Mouse (Mus musculus): ENCODE results near the gene Igfbp7.
A peak's percentile ranks its signal among the peaks of the same experiment; 100 is the strongest.

Igfbp7 gene

DNA sequence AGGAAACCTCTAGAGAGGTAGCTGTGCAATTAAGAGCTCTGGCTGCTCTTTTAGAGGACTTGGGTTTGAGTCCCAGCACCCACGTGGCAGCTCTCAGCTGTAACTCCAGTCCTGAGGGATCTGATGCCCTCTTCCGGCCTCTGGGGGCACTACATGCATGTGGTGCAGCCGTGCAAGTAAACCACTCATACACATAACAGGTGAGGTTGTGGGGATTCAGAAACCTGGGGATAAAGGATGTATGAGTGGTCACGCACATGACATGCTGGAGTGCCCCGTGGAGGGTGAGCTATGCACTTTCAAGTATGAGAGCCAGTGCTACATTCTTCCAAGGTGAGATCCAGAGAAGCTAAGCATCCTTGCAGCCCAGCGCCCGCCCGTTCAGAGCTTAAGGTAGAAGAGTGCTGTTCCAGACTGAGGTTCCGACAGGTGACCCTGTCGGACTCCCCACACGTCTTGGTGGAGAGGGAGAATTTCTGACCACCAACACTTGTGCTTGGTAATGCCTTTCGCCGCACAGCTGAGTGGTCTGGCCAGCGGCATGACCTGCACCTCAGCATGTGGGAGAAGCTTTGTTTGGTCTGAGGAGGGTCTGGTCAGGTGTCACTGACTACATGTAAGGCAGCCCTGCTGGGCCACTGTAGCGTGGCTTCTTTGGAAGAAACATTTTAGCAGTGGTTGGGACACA, 57.7 kb downstream of the Igfbp7 start:
- no peak for DNase-seq (ENCODE audit: low read depth, low spot score)

DNA sequence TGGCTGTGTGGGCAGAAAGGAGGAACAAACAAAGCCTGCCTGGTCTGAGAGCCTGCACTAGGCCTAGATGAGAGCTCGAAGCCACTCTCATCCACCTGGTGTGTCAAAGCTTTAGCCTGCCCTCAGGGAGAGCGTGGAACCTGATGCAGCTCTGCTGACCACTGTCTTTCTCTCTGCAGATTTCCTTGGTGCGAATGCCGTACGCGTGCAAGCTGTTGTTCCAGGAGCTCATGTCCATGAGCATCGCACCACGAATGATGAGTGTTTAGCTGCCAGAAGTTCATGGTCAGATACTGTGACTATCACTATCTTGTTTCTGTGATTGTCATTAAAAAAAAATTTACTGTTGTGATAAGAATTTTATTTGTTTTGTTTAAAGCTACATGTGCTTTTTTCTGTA, 58.9 kb downstream of the Igfbp7 start:
- no peak for DNase-seq (ENCODE audit: low read depth, low spot score)

DNA sequence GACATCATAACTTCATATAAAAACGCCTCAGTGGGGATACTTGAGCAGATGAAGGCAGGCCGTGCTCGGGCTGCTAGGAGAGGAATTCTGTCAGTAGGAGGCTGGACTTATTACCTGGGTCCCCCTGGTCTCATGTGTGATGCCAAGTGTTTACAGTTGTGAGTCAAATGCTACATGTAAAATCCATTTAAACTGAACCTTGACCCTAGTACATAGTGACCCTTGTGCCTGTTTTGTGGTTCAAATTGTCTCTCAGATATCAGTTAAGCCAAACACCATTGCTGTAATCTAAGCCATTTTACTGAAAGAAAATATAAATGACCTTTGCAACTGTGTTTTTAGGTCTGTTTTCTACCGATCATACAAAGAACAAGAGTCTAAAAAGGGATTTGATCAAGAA, 67.8 kb downstream of the Igfbp7 start:
- no peak for DNase-seq (ENCODE audit: low read depth, low spot score)

DNA sequence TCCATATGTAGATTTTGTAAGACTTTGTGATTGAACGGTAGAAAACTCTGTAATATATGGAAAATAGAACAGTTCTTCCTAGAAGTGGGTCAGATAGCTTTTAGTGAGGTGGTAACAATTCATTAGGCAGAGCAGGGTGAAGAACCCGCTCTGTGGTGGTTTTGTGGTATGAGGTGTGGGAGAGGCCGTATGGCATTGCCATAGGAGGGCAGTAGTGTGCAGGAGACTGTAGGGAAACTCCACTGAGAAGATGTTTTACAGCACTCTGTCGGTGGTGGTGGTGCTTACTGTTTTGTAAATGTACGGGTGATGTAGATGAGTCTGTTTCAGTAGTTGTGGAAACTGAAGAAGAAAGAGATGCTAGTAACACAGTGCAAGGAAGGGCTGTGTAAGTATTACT, 77.7 kb downstream of the Igfbp7 start:
- DNase-seq (ENCODE audit: low read depth, low spot score) = no peak

DNA sequence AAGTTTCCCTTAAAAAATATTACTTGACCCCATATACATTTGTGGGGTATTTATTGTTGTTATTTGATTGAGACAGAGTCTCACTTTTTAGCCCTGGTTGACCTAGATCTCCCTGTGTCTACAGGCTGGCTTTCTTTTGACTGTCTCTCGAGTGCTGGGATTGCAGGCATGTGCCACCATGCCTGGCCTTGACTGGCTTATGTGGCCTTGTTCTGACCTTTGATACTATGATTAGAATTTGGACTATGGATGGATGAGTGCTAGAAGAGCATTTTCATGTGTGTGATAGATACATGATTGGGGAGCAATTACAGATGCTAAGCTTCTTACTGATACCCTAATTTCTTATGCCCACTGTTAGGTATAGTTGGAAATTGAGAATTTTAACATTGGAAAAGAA, 82.9 kb downstream of the Igfbp7 start:
- no peak for DNase-seq (ENCODE audit: low read depth, low spot score)

DNA sequence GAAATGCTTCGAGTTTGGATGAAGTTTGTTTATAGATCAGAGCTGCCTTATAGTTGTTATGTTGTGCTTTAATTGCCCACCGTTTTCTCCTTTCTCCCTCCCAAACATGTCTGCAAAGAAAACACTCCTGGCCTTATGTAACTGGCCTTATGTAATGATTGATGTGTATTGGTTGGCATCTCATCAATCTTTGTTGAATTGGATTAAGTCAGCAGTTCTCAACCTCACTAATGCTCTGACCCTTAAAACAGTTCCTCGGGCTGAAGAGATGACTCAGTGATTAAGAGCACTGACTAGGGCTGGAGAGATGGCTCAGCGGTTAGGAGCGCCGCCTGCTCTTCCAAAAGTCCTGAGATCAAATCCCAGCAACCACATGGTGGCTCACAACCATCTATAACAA, 92.9 kb downstream of the Igfbp7 start:
- no peak for DNase-seq (ENCODE audit: low read depth, low spot score)

DNA sequence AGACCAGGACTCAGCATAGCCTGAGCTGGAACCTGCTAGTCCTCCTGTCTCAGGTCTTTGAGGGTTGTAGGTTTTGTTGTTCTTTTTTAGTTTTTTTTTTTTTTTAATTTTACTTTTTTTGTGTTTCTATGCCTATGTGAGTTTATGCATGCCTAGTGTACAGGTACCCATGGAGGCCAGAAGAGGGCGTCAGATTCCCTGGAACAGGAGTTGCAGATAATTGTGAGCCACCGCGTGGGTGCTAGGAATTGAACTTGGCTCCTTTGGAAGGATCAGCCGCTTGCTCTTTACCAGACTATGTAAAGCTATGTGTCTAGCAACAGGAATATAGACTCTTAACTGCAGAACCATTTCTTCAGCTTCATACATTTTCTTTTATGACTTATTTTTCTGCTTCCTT, 93.6 kb downstream of the Igfbp7 start:
- no peak for DNase-seq (ENCODE audit: low read depth, low spot score)

DNA sequence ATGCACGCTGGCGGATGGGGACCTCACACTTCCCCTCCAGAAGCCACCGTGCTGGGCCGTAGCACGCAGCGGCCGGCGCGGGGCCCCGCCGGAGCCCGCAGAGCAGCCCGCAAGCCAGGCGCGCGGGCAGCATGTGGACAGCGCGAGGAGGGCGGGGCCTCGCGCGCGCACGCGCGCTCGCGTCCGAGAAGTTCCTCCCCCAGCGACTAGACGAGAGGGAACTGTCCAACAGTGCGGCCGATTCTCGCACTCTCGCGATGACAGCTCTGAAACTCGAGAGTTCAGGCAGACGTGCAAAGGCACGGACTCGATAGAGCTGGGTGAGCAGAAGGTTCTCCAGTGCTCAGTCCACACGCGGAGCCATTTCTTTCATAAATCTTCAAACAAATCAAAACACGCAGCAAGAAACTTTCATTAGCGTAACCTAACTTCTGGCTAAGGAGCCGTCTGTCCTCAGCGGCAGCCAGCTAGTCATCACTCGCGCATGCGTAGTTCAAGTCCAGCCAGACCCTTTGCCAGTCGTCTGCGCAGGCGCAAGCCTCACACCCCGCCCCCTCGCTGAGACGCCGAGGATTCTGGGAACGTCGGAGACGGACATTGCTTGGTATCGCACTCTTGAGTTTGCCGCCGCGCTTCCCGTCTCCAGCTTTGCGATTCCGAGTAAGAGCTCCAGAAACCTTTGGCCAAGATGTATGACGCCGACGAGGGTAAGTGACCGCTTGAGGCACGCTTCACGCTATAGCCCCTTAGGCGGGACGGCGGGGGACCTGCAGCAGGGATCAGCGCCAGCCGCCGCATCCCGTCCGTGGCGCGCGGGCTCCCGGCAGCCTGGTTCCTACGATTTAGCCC, 97.7 kb downstream of the Igfbp7 start, which contains the start of the genes Noa1 and Polr2b:
Noa1 (minus strand) TSS at position 161 of the 849 bp plus-strand sequence.
Polr2b (plus strand) TSS at position 224 of the 849 bp plus-strand sequence.
- peak; percentile 98 for DNase-seq (ENCODE audit: low read depth, low spot score)

DNA sequence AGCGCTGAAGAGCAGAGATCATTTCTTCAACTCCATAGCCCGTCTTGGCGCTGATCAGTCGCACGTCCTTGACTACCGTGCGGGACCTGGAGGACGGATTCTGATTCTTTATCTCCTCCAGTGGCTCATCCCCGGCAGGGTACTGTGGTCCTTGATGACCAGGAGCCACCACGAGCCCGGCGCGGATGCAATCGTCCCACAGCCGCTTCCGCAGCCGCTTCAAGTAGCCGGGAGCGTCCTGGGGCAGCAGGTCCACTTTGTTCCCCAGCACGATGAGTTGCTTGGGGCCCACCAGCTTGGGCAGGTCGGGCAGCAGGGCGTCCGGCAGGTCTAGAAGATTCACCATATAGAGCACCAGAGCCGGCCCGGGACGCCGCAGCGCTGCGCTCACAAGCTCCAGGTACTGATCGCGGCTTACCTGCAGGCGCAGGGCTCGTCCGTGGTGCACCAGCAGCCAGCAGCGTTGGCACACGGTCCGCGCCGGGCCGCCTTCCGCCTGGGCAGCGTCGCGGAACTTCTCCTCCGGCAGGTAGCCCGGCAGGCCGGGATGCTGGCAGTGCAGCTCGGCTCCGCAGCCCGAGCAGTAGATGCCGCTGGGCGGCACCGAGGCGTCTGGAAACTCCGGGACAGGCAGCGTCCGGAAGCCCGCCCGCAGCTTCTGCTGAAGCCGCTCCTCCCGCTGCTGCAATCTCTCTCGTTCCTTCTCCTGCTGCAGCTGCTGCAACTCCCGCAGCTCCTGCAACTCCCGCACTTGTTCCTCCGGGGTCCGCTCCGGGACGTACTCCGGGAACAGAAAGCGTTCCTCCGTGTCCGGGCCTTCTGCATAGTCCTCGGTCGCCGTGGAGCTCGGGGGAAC, 98.6 kb downstream of the Igfbp7 start:
- peak; percentile 78 for DNase-seq (ENCODE audit: low read depth, low spot score)

DNA sequence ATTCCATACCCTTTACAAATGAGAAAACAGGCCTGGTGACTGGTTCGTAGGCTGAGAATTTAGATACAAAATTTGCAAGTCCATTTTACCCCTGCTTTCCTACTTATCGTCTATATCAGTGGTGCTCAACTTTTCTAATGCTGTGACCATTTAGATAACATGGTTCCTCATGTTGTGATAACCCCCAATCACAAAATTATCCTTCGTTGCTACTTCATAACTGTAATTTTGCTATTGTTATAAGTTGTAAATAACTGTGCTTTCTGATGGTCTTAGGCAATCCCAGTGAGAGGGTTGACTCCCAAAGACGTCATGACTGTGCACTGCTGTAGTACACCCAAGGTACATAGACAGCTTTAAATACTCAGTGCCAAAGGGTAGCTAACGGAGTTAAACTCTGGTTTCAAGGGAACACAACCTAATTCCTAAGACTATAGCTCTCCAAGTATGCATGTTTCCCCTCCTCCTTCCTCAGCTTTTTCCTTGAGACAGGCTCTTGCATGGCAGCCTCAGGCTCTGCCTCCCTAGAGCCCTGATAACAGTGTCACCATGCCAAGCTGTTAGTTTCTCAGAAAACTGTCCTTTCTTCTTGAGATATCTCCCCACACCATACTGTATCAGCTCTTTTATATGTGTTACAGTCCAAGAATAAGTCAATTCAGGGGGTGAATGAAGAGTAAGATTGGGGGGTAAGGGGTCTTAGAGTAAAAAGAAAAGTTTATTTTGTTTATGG, 99.9 kb downstream of the Igfbp7 start:
- no peak for DNase-seq (ENCODE audit: low read depth, low spot score)

DNA sequence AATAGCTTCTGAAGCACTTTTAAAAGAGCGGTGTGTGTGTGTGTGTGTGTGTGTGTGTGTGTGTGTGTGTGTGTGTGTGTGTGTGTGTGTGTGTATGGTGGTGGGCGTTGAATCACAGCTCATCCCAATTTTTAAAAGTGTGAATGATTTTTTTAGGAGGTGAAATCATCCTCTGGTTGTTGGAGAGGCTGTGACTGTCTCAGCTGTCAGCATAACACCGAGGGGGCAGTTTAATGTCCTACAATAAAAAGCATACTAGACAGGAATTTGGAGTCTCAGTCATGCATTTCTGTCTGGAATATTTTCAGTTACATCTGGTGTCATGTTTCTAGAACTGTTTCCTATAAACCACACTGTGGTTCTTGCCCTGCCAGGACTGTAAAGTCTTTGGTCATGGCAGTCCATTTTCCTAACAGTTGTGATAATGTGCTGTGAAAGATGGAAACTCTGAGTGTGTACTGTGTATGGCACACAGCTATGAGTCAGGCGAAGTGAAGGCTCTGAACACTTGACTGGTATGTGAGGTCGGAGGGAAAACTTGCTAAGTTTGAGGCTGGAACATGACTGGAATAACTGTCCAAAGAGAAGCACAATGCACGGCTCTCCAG, 106.4 kb downstream of the Igfbp7 start:
- no peak for DNase-seq (ENCODE audit: low read depth, low spot score)

DNA sequence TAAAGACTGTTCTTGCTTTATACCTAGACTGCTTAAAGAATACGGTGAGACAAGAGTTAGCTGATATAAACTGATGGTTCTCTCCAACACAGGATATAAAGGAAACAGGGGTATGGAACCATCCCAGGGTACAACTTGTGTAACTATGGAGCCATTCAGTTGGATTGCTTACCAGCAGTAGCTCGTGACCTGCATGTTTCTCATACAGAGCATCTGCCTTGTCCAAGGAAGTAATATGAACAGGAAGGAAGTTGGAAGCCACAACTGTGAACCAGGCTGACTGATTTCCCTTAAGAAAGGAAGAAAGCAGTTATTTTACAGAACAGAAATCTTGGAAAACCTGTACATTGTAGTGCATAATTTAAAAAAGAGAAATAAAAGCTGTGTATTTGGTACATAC, 108.4 kb downstream of the Igfbp7 start:
- no peak for DNase-seq (ENCODE audit: low read depth, low spot score)

Data from CD4-positive helper T cell, adult 2 months (primary cell).